Mouse (Mus musculus): ENCODE measurements around the gene Rps6kb1. TPM values are rescaled to one million over a fixed set of nuclear protein-coding genes. Genes with fewer than 3 reads are reported as not detected.
A peak's percentile ranks its signal among the peaks of the same experiment; 100 is the strongest.
"Not testable (repeated sequence)": the region's sequence is repeated elsewhere in the genome, so short reads cannot be mapped to it uniquely, and the experiment has no call there.

Gene Rps6kb1
- total RNA-seq, 2 experiments from 2014 or later: 49.8 to 52.9 TPM

- DNase-seq (ENCODE audit: low spot score in 2 of 2): no peak
These were observed 506 bp downstream of the Rps6kb1 start for GRCm38 (mm10) chr11:86543960-86544638.

DNA sequence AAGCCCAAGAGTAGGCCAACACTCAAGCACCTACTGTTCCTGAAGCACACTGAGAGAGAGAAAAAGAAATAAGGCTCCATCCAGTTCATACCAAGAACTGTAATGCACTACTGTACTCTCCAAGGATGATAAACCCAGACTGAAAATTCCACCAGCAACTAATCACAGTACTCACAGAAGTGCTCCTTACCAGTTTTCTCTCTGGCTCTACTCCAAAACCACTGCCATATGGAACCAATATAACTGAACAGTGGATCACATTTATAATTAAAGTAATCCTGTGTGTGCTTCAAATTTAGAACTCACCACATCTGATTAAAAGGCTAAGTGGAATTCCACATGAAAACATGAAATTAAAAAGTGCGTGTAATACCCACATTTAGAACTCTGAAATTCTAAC lies 1.8 kb downstream of the Rps6kb1 start:
- DNase-seq (ENCODE audit: low spot score in 2 of 2): no peak

- DNase-seq (ENCODE audit: low spot score in 2 of 2): no peak
These were observed 4.1 kb downstream of the Rps6kb1 start for GRCm38 (mm10) chr11:86540476-86540845.

DNA sequence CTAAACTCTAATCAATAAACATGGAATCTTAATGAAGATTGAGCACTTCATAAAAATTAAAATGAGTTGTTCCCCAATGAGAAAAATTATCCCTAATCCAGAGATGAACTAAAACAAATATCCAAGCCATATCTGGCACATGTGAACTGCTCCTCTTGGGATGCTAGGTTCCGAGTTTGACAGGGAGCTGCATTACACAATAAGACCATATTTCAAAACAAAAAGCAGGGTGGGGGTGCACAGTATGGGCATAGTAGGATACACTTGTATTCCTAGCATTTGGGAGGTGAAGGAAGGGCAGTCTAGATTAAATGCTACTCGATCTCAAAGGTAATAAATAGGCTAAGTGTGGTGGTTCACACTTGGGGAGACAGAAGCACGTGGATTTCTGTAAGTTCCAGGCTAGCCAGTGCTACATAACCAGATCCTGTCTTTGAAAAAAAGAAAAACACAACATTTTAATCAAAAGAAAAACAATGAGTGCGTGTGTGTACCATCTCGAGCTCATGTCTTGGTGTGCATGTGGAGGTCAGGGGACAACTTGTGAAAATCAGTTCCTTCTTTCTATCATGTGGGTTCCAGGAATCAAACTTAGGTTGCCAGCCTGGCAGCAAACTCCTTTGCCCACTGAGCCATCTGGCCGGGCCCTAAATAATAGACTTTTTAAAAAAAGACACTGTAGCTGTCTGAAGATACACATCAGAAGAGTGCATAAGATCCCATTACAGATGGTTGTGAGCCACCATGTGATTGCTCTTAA lies 4.7 kb downstream of the Rps6kb1 start:
- DNase-seq (ENCODE audit: low spot score in 2 of 2): no peak

DNA sequence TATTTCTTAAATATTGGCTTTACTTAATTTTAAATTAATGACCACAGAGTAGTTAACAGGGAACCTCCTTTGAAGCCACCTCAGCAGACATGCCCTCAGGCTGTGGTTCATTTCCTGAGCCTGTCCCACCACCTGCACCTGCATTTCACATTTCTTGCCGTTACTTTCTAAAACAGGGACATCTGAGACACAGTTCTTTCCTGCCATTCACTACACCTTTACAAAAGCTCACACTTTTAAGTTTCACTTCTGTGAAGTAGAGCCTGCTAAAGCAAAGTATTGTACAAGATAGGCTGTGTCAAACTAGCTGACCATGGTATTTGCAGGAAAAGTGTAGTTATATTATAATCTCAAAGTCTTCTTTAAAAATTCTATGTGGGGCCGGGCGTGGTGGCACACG lies 5.8 kb downstream of the Rps6kb1 start:
- no peak for DNase-seq (ENCODE audit: low spot score in 2 of 2)

GRCm38 (mm10) chr11:86534201-86534910 lies 10.2 kb downstream of the Rps6kb1 start:
- DNase-seq (ENCODE audit: low spot score in 2 of 2): no peak

- not testable (repeated sequence) for DNase-seq (ENCODE audit: low spot score in 2 of 2)
These were observed 11.3 kb downstream of the Rps6kb1 start for GRCm38 (mm10) chr11:86533302-86533701.

DNA sequence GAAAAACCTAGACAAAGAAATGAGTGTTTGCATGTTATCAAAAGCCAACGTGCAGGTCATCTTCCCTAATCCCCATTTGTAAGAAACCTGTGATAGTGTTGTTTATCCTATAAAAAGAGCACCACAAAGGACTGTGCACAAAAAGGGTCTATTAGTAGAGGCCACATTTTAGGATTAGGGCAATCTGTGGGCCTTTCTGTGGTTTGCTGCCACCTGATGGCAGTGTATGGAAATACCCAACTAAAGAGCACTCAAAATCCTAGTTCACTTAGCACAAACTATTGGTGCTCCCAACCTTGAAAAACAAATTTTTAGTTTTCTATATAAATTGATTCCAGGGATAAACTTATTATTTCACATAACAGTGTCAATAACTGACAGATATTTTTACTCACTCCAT lies 11.8 kb downstream of the Rps6kb1 start:
- peak in 1 of 2 experiments; percentile 24 for DNase-seq (ENCODE audit: low spot score in 2 of 2)

DNA sequence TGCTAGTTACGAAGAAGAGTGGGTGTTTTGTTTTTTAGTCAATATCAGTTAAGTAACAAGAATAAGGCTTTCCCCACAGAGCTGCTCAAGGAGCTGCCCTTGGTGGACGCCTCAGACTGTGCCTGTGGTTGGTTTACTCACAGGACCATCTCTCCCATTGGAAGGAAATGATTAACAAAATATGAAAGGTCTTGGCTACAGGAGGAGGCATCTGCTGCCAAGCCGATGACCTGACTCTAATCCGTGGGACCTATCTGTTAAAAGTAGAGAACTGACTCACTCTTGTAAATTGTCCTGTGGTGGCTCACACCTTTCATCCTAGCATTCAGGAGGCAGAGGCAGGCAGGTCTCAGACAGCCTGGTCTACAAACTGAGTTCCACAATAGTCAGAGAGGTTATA lies 17.1 kb downstream of the Rps6kb1 start:
- no peak for DNase-seq (ENCODE audit: low spot score in 2 of 2)

- no peak for DNase-seq (ENCODE audit: low spot score in 2 of 2)
These were observed 24.9 kb downstream of the Rps6kb1 start for GRCm38 (mm10) chr11:86519751-86520150.

DNA sequence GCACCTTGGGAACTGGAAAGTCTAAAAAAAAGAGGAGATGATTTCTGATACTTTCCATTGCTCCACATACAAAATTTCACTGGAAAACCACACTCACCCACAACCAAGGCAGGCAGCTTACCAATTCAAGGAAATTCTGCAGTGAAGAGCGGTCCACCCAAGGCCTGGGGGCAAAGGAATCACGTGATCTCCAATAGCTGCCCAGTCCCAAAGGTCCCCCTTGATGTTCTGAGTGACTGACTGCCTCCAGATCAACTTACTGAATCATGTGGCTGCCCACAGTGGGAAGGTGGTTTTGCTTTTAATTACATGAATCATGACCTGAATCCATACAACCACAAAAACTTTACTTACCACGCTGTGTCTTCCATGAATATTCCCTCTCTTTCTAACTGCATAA lies 27.4 kb downstream of the Rps6kb1 start:
- no peak for DNase-seq (ENCODE audit: low spot score in 2 of 2)

GRCm38 (mm10) chr11:86516620-86517019 lies 28.0 kb downstream of the Rps6kb1 start:
- no peak for DNase-seq (ENCODE audit: low spot score in 2 of 2)

DNA sequence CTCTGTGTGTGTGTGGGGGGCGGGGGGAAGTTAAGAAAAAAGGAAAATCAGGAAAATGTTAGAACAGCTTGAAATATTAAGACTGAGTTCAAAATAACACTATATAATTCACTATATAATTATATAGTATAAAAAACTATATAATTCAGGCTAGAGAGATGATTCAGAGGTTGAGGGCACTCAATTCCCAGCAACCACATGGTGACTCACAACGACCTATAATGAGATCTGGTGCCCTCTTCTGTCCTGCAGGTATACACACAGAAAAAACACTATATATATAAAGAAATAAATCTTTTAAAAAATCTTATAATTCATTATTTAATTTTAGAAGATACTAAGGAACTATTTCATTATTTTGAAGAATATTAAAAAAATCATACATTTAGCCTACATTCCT lies 36.6 kb downstream of the Rps6kb1 start:
- no peak for DNase-seq (ENCODE audit: low spot score in 2 of 2)

GRCm38 (mm10) chr11:86507334-86507733 lies 37.3 kb downstream of the Rps6kb1 start:
- DNase-seq (ENCODE audit: low spot score in 2 of 2): no peak

DNA sequence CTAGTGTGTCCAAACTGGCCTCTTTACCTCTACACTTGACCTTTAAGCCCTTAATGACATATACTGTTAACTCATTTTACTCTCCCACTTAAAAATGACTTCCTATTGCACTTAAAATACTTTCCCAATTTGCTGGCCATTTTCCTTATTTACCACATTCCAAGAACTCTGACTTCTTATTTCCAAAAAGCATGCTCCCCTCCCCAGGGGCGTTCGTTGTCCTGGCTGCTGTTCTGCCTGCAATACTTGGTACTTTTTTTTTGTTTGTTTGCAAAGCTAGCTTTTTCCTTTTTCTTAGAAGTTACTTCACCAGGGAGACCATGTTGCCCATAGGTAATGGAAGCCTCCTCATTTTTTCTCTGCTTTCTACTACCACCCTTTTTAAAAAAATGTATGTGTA lies 41.5 kb downstream of the Rps6kb1 start:
- no peak for DNase-seq (ENCODE audit: low spot score in 2 of 2)

- no peak for DNase-seq (ENCODE audit: low spot score in 2 of 2)
These were observed 43.8 kb downstream of the Rps6kb1 start for GRCm38 (mm10) chr11:86500795-86501194.

DNA sequence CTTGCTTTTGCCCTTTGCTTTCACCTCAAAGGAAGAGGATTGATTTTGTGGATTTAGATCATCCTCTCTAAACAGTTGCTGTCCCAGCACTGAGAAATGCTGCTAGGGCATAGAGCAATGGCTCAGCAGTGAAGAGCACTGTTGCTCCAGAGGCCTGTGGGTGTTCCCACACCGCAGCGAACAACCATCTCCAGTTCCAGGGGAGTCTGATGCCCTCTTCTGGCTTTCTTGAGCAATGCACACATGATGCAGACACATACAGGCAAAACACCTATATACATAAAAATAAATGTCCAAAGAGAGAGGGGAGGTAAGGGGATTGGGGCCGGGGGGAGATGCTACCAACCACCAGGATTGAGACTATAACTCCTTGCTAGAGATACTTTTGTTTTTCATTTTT lies 46.7 kb downstream of the Rps6kb1 start:
- DNase-seq (ENCODE audit: low spot score in 2 of 2): no peak

DNA sequence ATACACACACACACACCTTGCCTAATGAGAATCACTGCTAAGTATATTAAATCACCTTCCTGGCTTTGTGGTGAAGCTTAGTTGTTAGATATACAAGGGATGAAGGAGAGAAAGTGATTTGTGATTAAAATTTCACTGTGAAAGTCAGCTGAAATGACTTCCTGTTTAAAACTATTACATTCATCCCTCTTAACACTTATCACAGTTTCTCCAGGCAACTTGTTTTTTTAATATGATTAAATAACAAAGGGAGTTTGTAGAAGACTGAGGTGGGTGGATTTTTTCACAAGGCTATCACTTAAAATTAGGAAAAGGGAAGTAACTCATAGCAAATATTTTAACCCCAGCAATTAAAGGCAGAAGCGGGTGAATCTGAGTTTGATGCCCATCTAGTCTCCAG lies 47.2 kb downstream of the Rps6kb1 start:
- no peak for DNase-seq (ENCODE audit: low spot score in 2 of 2)

GRCm38 (mm10) chr11:86490782-86491181 lies 53.8 kb downstream of the Rps6kb1 start:
- no peak for DNase-seq (ENCODE audit: low spot score in 2 of 2)

GRCm38 (mm10) chr11:86484910-86485510 lies 59.6 kb downstream of the Rps6kb1 start:
- peak; percentile 54 to 64 for DNase-seq (ENCODE audit: low spot score in 2 of 2)

DNA sequence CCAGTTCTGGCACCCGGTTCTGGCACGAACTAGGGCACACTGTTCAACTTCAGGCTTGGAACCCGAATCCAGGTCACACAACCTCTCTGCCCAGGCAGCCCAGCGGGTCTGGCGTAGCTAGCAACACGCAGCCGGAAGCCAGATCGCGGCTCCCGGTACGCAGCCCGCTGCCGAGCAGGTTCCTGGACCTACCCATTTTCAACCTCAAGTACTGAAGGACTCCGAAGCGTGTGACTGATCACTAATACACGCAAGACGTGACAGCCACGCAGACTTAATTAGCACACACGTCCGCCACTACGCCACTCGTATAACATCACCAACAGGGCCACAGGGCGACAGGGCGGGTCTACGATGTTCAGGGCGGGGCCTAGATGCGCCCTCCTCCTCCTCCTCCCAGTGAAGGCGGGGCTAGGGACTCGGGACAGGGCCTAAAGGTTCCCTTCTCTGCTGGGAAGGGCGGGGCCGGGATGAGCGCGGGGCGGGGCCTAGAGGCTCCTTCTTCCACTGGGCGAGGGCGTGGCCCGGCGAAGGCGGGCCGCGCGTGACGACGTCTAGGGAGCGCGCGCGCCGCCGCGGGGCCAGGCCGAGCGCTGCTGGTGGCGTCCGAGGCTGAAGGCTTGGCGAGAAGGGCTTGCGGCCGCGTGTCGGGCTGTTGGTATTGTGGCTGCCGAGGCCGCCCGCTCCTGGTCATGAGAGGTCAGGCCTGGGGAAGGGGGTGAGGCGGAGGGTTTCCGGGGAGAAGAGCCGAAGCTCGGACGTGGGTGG lies 60.3 kb downstream of the Rps6kb1 start, which contains the start of gene Rnft1:
TSS of gene Rnft1 (plus strand) at position 557 of the 768 bp plus-strand sequence.
- DNase-seq (ENCODE audit: low spot score in 2 of 2): peak; percentile 95 to 98

All from layer of hippocampus, postnatal 10 days (tissue).